Mouse (Mus musculus): ENCODE measurements around the gene Olfr518.

DNA sequence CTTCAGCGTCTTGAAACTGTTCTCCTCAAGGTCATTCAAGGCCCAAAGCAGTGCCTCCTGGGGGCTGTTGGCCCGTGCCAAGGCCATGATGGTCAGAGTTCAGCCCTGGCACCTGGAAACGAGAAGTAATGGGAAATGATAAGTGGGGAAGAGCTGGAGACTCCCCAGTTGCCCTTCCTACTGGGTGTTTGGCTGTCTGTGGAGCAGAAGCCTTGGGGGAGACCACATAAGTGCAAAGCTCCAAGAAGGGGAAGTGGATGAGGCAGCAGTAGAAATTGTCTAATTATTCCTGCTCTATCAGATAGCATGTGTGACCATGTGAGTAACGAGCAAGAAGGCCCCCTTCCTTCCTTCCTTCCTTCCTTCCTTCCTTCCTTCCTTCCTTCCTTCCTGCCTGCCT is 42.2 kb upstream of the Olfr518 start:
- TF ChIP-seq CTCF (IDR thresholded peaks at IDR 0.05; ENCODE audit: low read depth, low read length) (no peak), POLR2A (IDR thresholded peaks at IDR 0.05; ENCODE audit: extremely low read depth, insufficient read depth, low read length) (no peak)

All from liver, adult 2 months (tissue).